Mouse (Mus musculus): ENCODE measurements around the gene Sox1.

Gene Sox1

GRCm38 (mm10) chr8:12395071-12396031, at the start of gene Sox1:
Sox1 (plus strand) TSS chr8:12395295.
- TF ChIP-seq GATA4 (IDR thresholded peaks at IDR 0.05; ENCODE audit: insufficient replicate concordance, low read length): no peak

DNA sequence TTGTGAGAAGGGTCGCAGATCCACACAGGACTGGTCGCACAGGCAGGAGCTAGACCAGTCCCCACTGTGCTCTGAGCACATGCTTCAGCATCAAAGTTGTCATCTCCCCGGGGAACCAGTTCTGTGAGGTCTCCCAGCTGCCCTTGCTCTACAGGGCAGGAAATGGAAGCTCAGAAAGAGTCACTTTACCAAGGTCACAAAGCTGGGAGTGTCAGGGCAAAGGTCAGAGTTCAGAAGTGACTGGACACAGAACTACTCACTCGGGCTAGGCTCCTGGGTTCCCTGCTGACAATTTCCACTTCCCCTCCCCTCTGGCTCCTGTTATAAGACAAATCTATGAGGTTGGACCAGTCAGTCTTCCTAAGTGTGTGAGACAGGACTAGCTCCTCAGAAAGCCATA, 49.2 kb upstream of the Sox1 start:
- TF ChIP-seq GATA4 (IDR thresholded peaks at IDR 0.05; ENCODE audit: insufficient replicate concordance, low read length): no peak

GRCm38 (mm10) chr8:12346870-12347269, 48.2 kb upstream of the Sox1 start:
- no peak for TF ChIP-seq GATA4 (IDR thresholded peaks at IDR 0.05; ENCODE audit: insufficient replicate concordance, low read length)

DNA sequence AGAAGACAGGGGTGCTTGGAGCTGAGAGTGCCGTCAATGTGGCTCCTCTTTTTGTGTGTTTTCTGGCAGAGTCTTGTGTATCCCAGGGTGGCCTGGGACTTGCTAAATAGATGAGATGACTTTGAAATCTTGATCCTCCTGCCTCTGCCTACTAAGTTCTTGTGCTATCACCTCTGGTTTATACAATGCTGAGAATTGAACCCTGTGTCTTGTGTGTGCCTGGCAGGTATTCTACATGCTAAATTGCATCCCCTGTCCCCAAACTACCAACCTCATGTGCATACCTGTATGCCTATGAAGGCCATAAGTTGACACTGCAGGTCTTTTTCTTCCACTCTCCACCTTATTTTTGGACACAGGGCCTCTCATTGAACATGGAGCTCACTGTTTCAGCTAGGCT, 46.8 kb upstream of the Sox1 start:
- no peak for TF ChIP-seq GATA4 (IDR thresholded peaks at IDR 0.05; ENCODE audit: insufficient replicate concordance, low read length)

DNA sequence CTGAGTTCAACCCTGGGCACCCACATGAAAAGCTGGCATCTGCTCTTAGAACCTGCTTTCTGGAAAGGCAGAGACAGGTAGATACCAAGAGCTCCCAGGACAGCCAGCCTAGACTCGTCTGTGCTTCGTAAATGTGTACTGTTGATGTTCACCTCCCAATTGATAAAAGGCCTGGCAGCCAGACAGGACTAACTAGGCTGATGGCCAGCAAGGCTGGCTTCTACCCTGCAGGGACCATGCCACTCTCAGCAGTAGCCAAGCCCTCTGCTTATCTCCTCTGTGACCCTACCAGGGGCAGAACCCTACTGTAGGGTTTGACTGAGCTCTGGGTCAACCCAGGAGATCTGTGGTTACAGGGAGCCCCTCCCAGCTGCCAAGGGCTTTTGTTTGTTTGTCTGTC, 45.5 kb upstream of the Sox1 start:
- no peak for TF ChIP-seq GATA4 (IDR thresholded peaks at IDR 0.05; ENCODE audit: insufficient replicate concordance, low read length)

- no peak for TF ChIP-seq GATA4 (IDR thresholded peaks at IDR 0.05; ENCODE audit: insufficient replicate concordance, low read length)
Measured at GRCm38 (mm10) chr8:12351121-12351520, 44.0 kb upstream of the Sox1 start.

DNA sequence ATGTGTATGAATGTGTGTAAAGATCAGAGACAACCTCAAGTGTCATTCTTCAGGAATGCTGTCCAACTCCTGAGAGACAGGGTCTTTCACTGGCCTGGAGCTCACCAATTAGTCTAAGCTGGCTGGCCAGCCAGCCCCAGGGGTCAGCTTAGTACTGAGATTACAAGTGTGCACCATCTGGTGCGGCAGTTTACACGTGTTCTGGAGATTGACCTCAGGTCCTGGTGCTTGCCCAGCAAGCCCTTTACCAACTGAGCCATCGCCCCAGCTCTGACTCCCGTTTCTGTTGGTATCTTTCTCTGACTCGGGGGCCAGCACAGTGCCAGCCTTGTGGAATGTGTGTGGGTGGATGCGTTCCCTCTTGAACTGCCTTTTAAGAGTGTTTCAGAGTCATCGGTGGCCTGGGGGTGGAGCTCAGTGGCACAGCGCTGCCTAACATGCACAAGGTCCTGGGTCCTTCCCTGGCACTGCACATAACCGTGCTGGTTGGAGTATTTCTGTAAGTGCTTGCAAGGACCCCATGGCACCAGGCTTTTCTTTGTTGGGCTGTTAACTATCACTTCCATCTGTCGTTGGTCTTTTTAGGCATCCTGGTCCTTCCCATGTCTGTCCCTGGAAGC, 40.6 kb upstream of the Sox1 start:
- no peak for TF ChIP-seq GATA4 (IDR thresholded peaks at IDR 0.05; ENCODE audit: insufficient replicate concordance, low read length)

DNA sequence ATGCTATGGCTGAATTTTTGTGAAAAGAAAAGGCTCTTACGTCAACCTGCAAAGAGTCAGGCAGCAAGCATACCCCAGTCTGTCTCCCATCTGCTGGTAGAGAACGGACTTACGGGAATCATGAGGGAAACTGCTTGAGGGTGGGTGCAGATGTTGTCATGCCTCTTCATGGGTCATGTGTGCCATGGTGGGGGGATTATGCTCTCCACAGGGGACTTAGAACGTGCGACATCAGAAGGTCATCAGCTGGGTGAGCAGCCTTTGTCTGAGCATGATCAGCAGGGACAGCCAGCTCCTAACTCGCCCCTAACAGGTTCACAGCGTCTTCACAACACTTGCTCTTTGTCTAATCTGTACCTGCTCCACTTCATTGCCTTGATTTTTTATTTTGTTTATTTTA, 26.9 kb upstream of the Sox1 start:
- no peak for TF ChIP-seq GATA4 (IDR thresholded peaks at IDR 0.05; ENCODE audit: insufficient replicate concordance, low read length)

GRCm38 (mm10) chr8:12368856-12369255, 26.2 kb upstream of the Sox1 start:
- TF ChIP-seq GATA4 (IDR thresholded peaks at IDR 0.05; ENCODE audit: insufficient replicate concordance, low read length): no peak

DNA sequence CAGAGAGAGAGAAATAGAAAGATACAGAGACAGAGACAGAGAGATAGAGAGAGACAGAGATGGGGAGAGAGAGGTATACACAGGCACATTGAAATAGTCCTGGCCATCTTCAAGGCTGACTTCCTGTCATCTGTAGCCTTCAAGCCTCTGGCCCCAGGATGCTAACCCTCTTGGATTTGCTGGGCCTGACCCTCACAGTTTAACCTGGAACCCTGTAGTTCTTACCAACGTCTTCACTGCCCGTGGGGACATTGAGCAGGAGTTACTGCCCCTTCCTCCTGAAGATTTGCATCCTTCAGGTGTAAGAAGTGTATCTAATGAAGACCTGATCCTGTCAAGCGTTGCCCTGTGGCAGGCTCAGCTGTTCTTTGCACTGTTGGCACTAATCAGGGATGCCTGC, 14.0 kb upstream of the Sox1 start:
- TF ChIP-seq GATA4 (IDR thresholded peaks at IDR 0.05; ENCODE audit: insufficient replicate concordance, low read length): no peak

- no peak for TF ChIP-seq GATA4 (IDR thresholded peaks at IDR 0.05; ENCODE audit: insufficient replicate concordance, low read length)
Measured at GRCm38 (mm10) chr8:12382707-12383561, 12.2 kb upstream of the Sox1 start.

DNA sequence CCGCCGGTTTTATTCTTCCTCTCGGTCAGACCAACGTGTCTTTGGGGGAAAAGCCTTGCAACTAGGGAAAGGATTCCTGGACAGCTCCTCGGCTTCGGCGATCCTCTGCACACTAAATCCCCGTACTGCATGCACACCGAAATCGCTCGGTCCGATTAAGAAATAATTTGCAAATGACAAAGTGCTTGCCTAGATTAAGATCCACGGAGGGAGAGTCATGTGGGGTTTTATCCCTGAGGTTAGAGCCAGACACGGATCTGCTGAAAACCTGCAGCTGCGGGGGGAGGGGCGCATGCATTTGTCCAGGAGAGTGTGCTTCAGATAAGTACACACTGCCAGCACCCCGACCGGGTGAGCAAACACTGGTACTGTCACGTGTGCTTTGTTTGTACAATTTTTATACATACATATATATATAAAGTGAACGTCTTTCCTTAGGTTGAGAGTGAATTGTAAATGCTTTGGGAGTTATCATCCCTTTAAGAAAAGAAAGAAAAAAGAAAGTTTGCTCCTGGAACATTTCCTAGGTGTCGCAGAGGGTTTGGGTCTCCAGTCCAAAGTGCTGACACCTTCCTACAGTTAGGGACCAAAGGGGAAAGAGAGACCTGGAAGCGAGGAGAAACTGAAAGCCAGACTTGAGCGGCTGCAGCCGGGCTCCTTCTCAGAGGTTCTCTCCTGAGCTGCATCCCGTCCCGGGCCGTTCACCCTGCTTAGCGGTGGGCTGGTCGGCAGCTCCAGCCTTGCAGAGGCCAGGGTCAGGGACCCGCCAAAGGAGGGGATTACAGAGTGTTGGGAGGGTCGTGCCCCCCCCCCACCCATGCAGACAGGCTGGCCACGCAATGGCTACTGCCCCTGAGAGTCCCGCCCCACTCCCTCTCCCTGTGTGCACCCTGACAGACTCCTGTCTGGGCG, 10.9 kb upstream of the Sox1 start:
- TF ChIP-seq GATA4 (IDR thresholded peaks at IDR 0.05; ENCODE audit: insufficient replicate concordance, low read length): no peak

DNA sequence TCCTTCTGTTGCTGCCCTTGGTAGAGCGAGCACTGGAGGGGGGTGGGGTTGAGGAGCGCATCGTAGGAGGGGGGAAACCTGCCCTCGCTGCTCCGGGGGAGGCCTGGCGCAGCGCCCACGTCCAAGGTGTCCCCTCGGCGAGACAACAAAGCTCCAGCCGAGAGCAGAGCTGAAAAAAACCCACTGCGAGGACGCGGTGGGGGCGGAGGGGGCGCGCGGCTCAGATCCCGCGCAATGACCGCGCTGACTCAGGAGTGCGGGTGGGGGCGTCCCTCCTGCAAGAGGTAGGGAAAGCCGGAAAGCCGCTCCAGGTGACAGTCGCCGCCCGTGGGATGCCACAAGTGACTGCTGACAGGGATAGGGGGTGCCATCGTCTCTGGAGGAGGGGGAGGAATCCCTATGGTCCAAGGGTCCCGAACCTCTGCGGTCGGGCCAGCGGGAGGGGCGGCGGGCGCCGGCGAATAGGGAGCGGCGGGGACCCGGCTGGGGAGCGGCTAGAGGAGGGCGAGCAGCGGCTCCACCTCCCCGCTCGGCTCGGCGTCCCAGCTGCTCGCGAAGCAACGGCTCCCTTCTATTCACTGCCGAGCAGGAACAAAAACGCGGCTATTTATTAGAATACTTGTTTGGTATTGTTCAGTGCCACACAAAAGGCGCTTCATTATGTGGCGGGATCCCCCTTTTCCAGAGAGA, 10.0 kb upstream of the Sox1 start:
- TF ChIP-seq GATA4 (IDR thresholded peaks at IDR 0.05; ENCODE audit: insufficient replicate concordance, low read length): no peak

Data from liver, adult (tissue).